In the genomic region with DNA sequence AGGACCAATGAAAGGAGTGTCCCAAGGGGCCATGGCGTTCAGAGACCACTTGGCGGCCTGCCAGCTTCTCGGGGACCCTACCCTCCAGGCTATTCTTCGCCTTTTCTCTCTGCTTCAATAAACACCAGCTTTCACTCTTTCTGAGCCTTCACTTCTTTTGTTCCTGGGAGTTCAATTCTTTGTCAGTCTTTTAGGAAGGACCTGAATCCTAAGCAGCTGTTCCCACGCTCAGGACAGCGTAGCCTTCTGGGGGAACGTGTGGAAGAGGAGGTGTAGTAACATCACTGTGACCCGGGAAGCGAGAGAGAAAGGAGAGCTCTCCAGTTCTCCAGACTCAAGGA, we compare ENCODE assay signal across 14 mouse cellular contexts.
A peak's percentile ranks its signal among the peaks of the same experiment; 100 is the strongest.
DNase-seq lines count a peak whose midpoint lies in the region; ATAC-seq lines count a peak whose summit lies in the region.
"Had no signal": no experiment of that assay in that cellular context is flagged by ENCODE, and none has a peak within 500 bp of the region (broad histone marks: within the 10 kb centered on the region; RNA-seq: fewer than 3 reads in every experiment).

No protein-coding gene starts in this region.

- DNase-seq in right cerebral cortex, postnatal 4 days: peak; percentile 40
- no peak for DNase-seq in right cerebral cortex, adult 2 months (ENCODE audit: low spot score in 2 of 2)
- DNase-seq in hindbrain, embryonic 11.5 days (ENCODE audit: low spot score): peak; percentile 65
- DNase-seq in testis, postnatal 10 days (ENCODE audit: low spot score): peak; percentile 61
- no peak for DNase-seq in Muller cell, postnatal 12 days (ENCODE audit: inconsistent ontology term)
- DNase-seq: adrenal gland, adult 8-10 months; cerebellum, adult 9-11 months; heart, adult 2 months had no signal

- 46% methylated on average over 9 of the region's 9 CpGs for WGBS in hindbrain, embryonic 11.5 days
- WGBS in midbrain, embryonic 13.5 days: 15% methylated on average over 9 of the region's 9 CpGs
- WGBS in kidney, embryonic 15.5 days: 80% methylated on average over 9 of the region's 9 CpGs

- peaks cover 2% of the 10 kb centered on the region; the same call in 1 of the 2 replicates for H3K4me1 ChIP-seq in hindbrain, embryonic 11.5 days (replicated peaks; ENCODE audit: control insufficient read depth, insufficient read depth, low read length)
- H3K4me1 ChIP-seq in midbrain, embryonic 13.5 days (replicated peaks): peaks cover 24% of the 10 kb centered on the region
- H3K4me1 ChIP-seq in kidney, embryonic 15.5 days: 0 out of 2 replicates have a peak, but pooled peaks cover 4% of the 10 kb centered on the region

- no peak overlapping the region for H3K9ac ChIP-seq in hindbrain, embryonic 11.5 days (ENCODE audit: low read depth, low read length)
- no peak overlapping the region for H3K9ac ChIP-seq in midbrain, embryonic 13.5 days (replicated peaks)
- H3K9ac ChIP-seq in kidney, embryonic 15.5 days: no peak overlapping the region
- H3K9ac ChIP-seq: embryonic facial prominence, embryonic 13.5 days had no signal

- H3K27me3 ChIP-seq in hindbrain, embryonic 11.5 days (ENCODE audit: control insufficient read depth, insufficient read depth, low read length): no peaks in the 10 kb centered on the region
- no peaks in the 10 kb centered on the region for H3K27me3 ChIP-seq in midbrain, embryonic 13.5 days
- H3K27me3 ChIP-seq in kidney, embryonic 15.5 days: no peaks in the 10 kb centered on the region
- H3K27me3 ChIP-seq: embryonic facial prominence, embryonic 13.5 days had no signal

- H3K9me3 ChIP-seq in hindbrain, embryonic 11.5 days (ENCODE audit: control insufficient read depth, low read length): no peaks in the 10 kb centered on the region
- no peaks in the 10 kb centered on the region for H3K9me3 ChIP-seq in midbrain, embryonic 13.5 days
- H3K9me3 ChIP-seq in kidney, embryonic 15.5 days (replicated peaks): no peaks in the 10 kb centered on the region

- no peaks in the 10 kb centered on the region for H3K36me3 ChIP-seq in hindbrain, embryonic 11.5 days (ENCODE audit: control insufficient read depth, insufficient read depth, low read length)
- no peaks in the 10 kb centered on the region for H3K36me3 ChIP-seq in midbrain, embryonic 13.5 days
- H3K36me3 ChIP-seq in kidney, embryonic 15.5 days: no peaks in the 10 kb centered on the region
- H3K36me3 ChIP-seq: embryonic facial prominence, embryonic 13.5 days had no signal

- no peak overlapping the region for H3K4me2 ChIP-seq in hindbrain, embryonic 11.5 days (replicated peaks; ENCODE audit: low read depth, low read length)
- H3K4me2 ChIP-seq in midbrain, embryonic 13.5 days (replicated peaks): no peak overlapping the region
- no peak overlapping the region for H3K4me2 ChIP-seq in kidney, embryonic 15.5 days
- H3K4me2 ChIP-seq: embryonic facial prominence, embryonic 13.5 days had no signal

- no peak overlapping the region for H3K27ac ChIP-seq in hindbrain, embryonic 11.5 days (ENCODE audit: low read depth, low read length)
- H3K27ac ChIP-seq in midbrain, embryonic 13.5 days: peak overlapping the region; percentile 52
- H3K27ac ChIP-seq in kidney, embryonic 15.5 days: no peak overlapping the region
- H3K27ac ChIP-seq: embryonic facial prominence, embryonic 13.5 days; heart, adult 2 months; kidney, postnatal 0 days; layer of hippocampus, adult 2 months had no signal

- no peak overlapping the region for H3K4me3 ChIP-seq in hindbrain, embryonic 11.5 days (ENCODE audit: low read depth, low read length)
- no peak overlapping the region for H3K4me3 ChIP-seq in midbrain, embryonic 13.5 days (replicated peaks)
- no peak overlapping the region for H3K4me3 ChIP-seq in kidney, embryonic 15.5 days (replicated peaks)
- H3K4me3 ChIP-seq: embryonic facial prominence, embryonic 13.5 days; heart, adult 2 months; layer of hippocampus, adult 2 months had no signal

- peak; percentile 82 for ATAC-seq in hindbrain, embryonic 11.5 days (ENCODE audit: low FRiP score)
- ATAC-seq in midbrain, embryonic 13.5 days: peak; percentile 43
- ATAC-seq in kidney, embryonic 15.5 days (replicated peaks; ENCODE audit: low FRiP score): no peak
- ATAC-seq: CD4-positive, CD25-positive, alpha-beta regulatory T cell, adult 4 months had no signal

Comparison
In these comparisons a context has a peak if more than half of its experiments do, and no peak if none do; other contexts are left out.
1. DNase-seq: peak in right cerebral cortex, postnatal 4 days (single experiment), hindbrain, embryonic 11.5 days (single experiment) and testis, postnatal 10 days (single experiment); none in right cerebral cortex, adult 2 months (0 of 2) and Muller cell, postnatal 12 days (single experiment).